Mouse (Mus musculus) limb, embryonic 11.5 days (tissue): ENCODE measurements at regions not wholly inside any gene's neighbourhood (a gene's known extent, or its start where the extent isn't known, plus 50 kb on each side); places are given as distances from the start of the nearest gene placed in this dataset.
"Not testable (repeated sequence)": the region's sequence is repeated elsewhere in the genome, so short reads cannot be mapped to it uniquely, and the experiment has no call there.

Experiments used
- ATAC-seq: fragments of 200-750 bp; cut with Nextera tagmentation; 2 replicates; pipeline ENCODE4 v1.8.0; 2017; ENCODE audit warnings: low read depth; ENCODE audit not compliant: insufficient number of reproducible peaks, low FRiP score, low TSS enrichment
- DNase-seq: peaks from one replicate; pipeline ENCODE4 v3.0.0-alpha.2; 2015; ENCODE audit warnings: low spot score
- H3K27ac ChIP-seq: fragments of 300-500 bp; sonication (generic); replicated peaks from 2 replicates; pipeline ENCODE4 v1.5.1; 2014; ENCODE audit warnings: low read depth, mild to moderate bottlenecking, low read length
- H3K27me3 ChIP-seq: fragments of 300-500 bp; sonication (generic); 2 replicates; pipeline ENCODE4 v1.6.1; 2014; ENCODE audit warnings: mild to moderate bottlenecking, low read length, mixed read lengths; ENCODE audit not compliant: control insufficient read depth, insufficient read depth
- H3K36me3 ChIP-seq: fragments of 300-500 bp; sonication (generic); 2 replicates; pipeline ENCODE4 v1.6.1; 2014; ENCODE audit warnings: mild to moderate bottlenecking, low read length, moderate library complexity, mixed read lengths; ENCODE audit not compliant: control insufficient read depth, insufficient read depth
- H3K4me1 ChIP-seq: fragments of 300-500 bp; sonication (generic); 2 replicates; pipeline ENCODE4 v1.6.1; 2014; ENCODE audit warnings: low read length, mixed read lengths; ENCODE audit not compliant: control insufficient read depth, insufficient read depth
- H3K4me2 ChIP-seq: fragments of 300-500 bp; sonication (generic); 2 replicates; pipeline ENCODE4 v1.6.1; 2014; ENCODE audit warnings: low read depth, mild to moderate bottlenecking, moderate library complexity; ENCODE audit not compliant: severe bottlenecking
- H3K4me3 ChIP-seq: fragments of 300-500 bp; sonication (generic); 2 replicates; pipeline ENCODE4 v1.5.1; 2014; ENCODE audit warnings: low read depth, low read length
- H3K9ac ChIP-seq: fragments of 300-500 bp; sonication (generic); 2 replicates; pipeline ENCODE4 v1.6.1; 2014; ENCODE audit warnings: mild to moderate bottlenecking, low read length
- H3K9me3 ChIP-seq: fragments of 300-500 bp; sonication (generic); 2 replicates; pipeline ENCODE4 v1.6.1; 2016; ENCODE audit warnings: low read length; ENCODE audit not compliant: control insufficient read depth
- WGBS: fragments of 180-500 bp; shearing (Covaris S2); extraction: QIAGEN DNeasy Blood & Tissue Kit; methylation state at CpG from one replicate; pipeline ENCODE4 v1.1.7; 2014; 5-methylcytosine and 5-hydroxymethylcytosine counted together

- ATAC-seq (no peak), DNase-seq (no peak)
- H3K27me3 ChIP-seq, result no peaks in the 10 kb centered on the region
- no peaks in the 10 kb centered on the region for H3K36me3 ChIP-seq
- 95% methylated on average over 7 of the region's 7 CpGs for WGBS
- no peak overlapping the region for H3K27ac ChIP-seq
- H3K9ac ChIP-seq, result no peak overlapping the region
- no peaks in the 10 kb centered on the region for H3K4me1 ChIP-seq
- H3K4me2 ChIP-seq, result no peak overlapping the region
- no peak overlapping the region for H3K4me3 ChIP-seq
- no peaks in the 10 kb centered on the region for H3K9me3 ChIP-seq
Observed at GRCm38 (mm10) chr1:143319568-143319967, 320.9 kb upstream of the B3galt2 start.

- no peak overlapping the region for H3K27ac ChIP-seq
- no peaks in the 10 kb centered on the region for H3K4me1 ChIP-seq
- no peaks in the 10 kb centered on the region for H3K36me3 ChIP-seq
- 74% methylated on average over 1 of the region's 1 CpGs for WGBS
- no peaks in the 10 kb centered on the region for H3K9me3 ChIP-seq
- no peak overlapping the region for H3K9ac ChIP-seq
- H3K27me3 ChIP-seq, result no peaks in the 10 kb centered on the region
- no peak overlapping the region for H3K4me2 ChIP-seq
- DNase-seq (no peak), ATAC-seq (no peak)
- H3K4me3 ChIP-seq, result no peak overlapping the region
Observed at GRCm38 (mm10) chr1:143351388-143351787, 289.1 kb upstream of the B3galt2 start.

- not testable (repeated sequence) for ATAC-seq, H3K4me2 ChIP-seq, H3K9ac ChIP-seq, H3K27me3 ChIP-seq, H3K4me3 ChIP-seq, H3K4me1 ChIP-seq, H3K9me3 ChIP-seq, DNase-seq, H3K27ac ChIP-seq, H3K36me3 ChIP-seq
Observed at GRCm38 (mm10) chr1:143360256-143360655, 280.2 kb upstream of the B3galt2 start.

DNA sequence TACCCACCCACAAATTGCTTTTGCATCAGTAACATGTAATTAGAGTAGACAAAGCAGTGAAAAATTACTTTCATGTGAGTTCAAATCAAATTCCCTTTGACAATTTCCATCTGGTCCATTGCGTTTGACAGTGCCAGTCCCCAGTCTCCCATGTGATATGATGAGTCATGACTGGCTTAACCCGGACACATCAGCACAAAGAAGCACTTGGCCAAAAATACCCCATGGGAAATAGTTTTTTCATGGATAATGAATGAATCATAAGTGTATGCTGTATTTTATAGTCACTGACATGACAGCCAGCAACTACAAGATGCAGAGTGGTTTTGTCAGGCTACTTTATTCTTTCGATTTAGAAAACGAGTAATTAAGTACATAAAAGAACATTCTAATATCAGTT is 248.6 kb upstream of the B3galt2 start:
- no peak overlapping the region for H3K4me2 ChIP-seq
- H3K4me3 ChIP-seq, result no peak overlapping the region
- no peak for ATAC-seq

More for the DNA sequence above, 248.6 kb upstream of the B3galt2 start:
- H3K9ac ChIP-seq, result no peak overlapping the region
- H3K4me1 ChIP-seq, result no peaks in the 10 kb centered on the region
- WGBS, result 92% methylated on average over 4 of the region's 4 CpGs
- no peaks in the 10 kb centered on the region for H3K9me3 ChIP-seq
- no peaks in the 10 kb centered on the region for H3K36me3 ChIP-seq
- DNase-seq, result no peak
- no peaks in the 10 kb centered on the region for H3K27me3 ChIP-seq
- H3K27ac ChIP-seq, result no peak overlapping the region
